Mouse (Mus musculus) olfactory bulb, adult 2 months (tissue): ENCODE measurements around the gene Luc7l3.

Source experiments
- CTCF ChIP-seq: fragments of 200-500 bp; IDR thresholded peaks from 2 replicates; pipeline ENCODE4 v1.5.1; 2012; ENCODE audit warnings: low read depth, mild to moderate bottlenecking, low read length, moderate library complexity; ENCODE audit not compliant: insufficient read depth
- POLR2A ChIP-seq: fragments of 200-500 bp; IDR thresholded peaks from 2 replicates; pipeline ENCODE4 v1.6.1; 2012; ENCODE audit warnings: mild to moderate bottlenecking, low read depth, low read length, moderate library complexity; ENCODE audit not compliant: insufficient read depth

GRCm38 (mm10) chr11:94275226-94275625 is 46.6 kb downstream of the Luc7l3 start:
- TF ChIP-seq CTCF (no peak), POLR2A (no peak)
